Mouse (Mus musculus) CD8-positive naive resting alpha-beta T cell, adult 2 months (primary cell): ENCODE data around the gene Atp5d.
"Not testable (repeated sequence)": the region's sequence is repeated elsewhere in the genome, so short reads cannot be mapped to it uniquely, and the experiment has no call there.

Experiments used
- DNase-seq, 2 experiments: peaks; one replicate each; pipeline ENCODE4 v3.0.0; 2022; ENCODE audit warnings: low read depth in 2 of 2, low spot score in 2 of 2

The Atp5d gene

DNA sequence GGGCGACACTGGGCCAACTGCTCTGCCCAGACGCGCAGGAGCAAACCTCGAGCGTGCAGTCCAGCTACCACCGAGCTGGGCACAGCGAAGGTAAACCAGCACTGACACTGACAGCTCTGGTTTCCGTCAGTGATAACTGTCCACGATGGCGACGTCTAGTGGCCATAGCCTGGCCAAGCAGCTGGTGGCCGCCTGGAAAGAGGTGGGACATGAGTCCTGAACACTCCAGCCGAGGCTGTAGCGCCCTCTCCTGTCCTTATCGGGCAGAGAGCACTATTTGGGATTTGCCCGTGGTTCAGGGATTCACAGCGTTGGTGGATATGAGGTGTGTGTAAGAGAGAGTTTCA is 26.5 kb downstream of the Atp5d start:
- DNase-seq, result peak; percentile 88 to 91

DNA sequence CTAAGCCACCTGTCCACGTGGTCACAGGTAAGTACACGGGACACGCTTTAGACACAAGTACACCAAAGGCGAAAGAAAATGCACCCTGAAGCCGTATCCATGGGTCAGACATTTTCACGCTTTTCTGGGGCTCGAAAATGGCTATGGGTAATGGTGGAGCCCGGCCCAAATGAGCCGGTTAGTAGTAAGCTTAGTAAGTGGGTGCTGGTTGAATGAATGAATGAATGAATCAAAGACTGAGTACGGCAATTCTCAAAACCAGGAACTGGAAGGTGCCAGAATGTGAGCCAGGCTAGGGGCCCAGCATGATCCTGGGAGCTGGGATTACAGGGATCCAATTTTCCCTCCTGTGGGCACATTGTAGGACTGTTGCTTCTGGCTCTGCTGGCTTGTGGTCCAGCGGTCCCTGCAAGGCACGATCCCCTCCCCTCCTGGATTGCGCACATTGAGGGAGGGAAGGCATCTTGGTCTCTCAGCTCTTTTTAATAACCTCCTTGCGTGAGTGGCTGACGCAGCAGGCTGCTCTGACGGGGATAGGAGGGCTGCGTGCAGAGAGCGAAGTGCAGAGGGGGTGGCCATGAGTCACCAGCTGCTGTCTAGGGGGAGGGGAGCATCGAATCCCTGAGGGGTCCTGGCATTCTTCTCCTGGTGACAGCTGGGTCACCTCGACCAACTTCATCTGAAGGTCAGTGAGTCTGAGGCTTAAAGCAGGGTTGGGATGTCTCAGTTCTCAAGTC is 27.1 kb downstream of the Atp5d start, which contains the start of gene Cirbp:
Gene Cirbp, plus strand, starts transcription at position 594 of the 737 bp plus-strand sequence.
- DNase-seq, result no peak

DNA sequence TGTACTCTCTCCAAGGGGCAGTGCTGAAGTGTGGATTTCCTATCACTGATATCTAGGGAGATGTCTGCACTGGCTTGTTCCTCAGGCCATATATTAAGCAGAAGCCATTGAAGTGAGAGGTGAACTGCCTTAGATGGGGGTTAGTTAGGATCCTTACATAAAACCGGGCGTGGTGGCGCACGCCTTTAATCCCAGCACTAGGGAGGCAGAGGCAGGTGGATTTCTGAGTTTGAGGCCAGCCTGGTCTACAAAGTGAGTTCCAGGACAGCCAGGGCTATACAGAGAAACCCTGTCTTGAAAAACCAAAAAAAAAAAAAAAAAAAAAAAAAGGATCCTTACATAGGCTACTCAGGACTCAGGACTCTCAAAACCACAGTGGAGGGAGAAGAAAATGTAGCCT is 27.7 kb downstream of the Atp5d start:
- DNase-seq, result not testable (repeated sequence)

DNA sequence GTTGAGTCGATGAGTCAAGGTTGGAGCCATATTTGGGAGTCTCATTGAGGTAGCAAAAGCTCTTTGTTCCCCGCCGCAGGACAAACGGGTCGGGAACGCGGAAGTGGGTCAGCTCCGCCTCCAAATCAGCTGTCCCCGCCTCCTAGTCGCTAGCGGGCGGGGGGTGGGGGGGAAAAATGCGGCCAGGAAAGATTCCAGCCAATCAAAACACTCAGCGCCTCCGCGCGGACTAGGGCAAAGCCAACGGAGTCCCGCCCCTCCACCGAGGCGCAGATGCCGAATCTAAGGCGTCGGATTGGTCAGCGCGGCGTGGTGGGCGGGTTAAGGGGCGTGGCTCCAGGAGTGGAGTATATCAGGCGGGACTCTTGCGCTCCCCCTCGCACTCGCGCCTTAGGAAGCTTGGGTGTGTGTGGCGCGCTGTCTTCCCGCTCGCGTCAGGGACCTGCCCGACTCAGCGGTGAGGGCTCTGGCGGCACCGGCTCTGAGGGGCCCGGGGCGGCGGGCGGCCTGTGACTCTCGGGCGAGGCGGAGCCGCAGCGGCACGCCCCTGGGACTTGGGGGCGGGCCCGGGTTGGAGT is 29.1 kb downstream of the Atp5d start:
- DNase-seq, result peak; percentile 99

DNA sequence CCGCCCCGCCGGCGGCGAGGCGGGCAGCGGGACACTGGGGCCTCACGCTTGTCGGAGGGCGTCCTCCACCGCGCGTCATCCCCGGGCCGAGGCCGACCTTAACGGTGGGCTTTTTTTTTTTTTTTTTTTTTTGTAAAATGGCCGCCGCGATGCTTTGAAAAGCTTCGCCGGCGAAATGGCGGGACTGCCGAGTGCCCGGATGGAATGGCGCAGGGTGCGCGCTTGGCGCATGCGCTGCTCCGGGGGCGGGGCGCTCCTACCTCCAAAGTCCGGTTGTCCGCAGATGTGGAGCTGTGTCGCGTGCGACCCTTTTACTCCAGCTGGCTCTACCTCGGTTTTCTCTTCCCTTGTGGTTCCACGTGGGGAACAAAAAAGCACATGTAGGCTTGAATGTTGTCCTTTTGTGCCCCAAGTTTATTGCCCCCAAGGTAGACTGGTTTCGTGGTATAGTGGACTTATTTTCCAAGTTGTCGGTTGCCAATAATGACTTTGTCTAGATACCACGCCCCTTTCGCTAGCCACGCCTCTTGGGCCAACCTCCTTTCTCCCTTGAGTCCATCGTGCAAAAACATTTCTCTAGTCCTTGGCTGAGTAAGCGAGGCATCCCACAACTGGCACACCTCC is 29.7 kb downstream of the Atp5d start:
- peak; percentile 68 to 80 for DNase-seq

DNA sequence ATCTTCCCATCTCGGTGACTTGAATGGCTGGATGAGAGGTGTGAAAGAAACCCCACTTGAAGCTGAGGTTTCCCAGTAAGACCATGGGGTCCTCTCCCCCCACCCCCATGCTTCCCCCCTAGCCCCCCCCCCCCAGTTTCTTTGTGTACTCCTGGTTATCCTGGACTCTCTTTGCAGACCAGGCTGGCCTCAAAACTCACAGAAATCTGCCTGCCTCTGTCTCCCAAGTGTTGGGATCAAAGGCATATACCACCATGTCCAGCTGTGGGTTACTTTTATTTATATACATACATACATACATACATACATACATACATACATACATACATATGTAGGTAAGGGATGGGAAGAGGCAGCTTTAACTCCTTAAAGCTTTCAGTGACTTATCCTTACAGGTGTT is 30.6 kb downstream of the Atp5d start:
- no peak for DNase-seq

DNA sequence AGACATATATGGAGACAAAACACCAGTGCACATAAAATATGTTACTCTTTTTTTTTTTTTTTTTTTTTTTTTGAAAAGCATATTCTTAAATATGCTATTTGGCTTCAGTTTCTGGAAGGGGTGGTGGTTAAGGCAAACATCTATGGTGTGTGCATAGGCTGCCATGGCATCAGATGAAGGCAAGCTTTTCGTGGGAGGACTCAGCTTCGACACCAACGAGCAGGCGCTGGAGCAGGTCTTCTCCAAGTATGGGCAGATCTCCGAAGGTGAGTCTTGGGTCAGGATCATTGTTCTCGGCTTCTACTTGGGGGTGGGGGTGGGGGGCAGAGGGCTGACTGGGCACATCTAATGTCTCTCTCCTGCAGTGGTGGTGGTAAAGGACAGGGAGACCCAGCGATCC is 31.2 kb downstream of the Atp5d start:
- DNase-seq, result no peak

DNA sequence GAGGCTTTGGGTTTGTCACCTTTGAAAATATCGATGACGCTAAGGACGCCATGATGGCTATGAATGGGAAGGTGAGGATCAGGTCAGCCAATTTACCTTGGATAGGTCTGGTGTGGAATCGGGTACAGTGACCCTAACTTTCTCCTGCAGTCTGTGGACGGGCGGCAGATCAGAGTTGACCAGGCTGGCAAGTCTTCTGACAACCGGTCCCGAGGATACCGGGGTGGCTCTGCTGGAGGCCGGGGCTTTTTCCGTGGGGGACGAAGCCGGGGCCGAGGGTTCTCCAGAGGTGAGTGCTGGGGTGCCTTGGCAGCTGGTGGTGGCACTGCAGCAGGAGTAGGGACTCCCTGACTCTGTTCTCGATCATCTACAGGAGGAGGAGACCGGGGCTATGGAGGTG is 31.6 kb downstream of the Atp5d start:
- no peak for DNase-seq

DNA sequence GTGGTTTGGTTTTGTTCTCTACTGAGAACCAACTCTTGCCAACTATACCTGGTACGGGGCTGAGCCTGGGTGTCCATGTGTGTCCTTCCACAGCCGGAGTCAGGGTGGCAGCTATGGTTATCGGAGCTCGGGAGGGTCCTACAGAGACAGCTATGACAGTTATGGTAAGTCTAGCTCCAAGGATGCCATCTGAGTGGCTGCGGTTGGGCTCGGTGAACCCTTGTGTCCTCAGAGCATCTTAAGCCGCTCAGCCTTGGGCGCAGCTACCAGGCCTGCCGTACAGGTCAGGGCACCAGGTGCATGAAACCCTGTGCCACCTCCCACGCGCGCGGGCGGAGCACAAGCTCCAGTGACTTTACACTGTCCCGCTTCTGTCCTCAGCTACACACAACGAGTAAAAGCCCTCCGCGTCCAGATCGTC is 32.2 kb downstream of the Atp5d start:
- DNase-seq, result no peak

DNA sequence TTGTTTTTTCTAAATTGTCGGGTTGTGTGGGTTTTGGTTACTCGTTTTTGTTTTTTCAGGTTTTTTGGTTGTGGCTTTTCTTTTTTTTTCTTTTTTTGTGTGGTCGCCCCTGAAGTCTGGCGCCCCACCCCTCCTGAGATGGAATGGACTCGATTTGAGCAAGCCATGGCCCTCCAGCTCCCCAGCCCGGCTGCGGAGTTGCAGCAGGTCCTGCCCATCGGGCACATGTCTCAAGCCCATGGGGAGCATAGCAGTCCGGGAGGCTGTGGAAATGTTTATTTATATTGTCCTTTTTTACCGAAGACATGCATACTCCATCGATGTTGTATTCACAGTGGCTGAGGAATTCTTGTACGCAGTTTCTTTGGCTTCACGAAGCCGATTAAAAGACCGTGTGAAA is 32.8 kb downstream of the Atp5d start:
- no peak for DNase-seq

DNA sequence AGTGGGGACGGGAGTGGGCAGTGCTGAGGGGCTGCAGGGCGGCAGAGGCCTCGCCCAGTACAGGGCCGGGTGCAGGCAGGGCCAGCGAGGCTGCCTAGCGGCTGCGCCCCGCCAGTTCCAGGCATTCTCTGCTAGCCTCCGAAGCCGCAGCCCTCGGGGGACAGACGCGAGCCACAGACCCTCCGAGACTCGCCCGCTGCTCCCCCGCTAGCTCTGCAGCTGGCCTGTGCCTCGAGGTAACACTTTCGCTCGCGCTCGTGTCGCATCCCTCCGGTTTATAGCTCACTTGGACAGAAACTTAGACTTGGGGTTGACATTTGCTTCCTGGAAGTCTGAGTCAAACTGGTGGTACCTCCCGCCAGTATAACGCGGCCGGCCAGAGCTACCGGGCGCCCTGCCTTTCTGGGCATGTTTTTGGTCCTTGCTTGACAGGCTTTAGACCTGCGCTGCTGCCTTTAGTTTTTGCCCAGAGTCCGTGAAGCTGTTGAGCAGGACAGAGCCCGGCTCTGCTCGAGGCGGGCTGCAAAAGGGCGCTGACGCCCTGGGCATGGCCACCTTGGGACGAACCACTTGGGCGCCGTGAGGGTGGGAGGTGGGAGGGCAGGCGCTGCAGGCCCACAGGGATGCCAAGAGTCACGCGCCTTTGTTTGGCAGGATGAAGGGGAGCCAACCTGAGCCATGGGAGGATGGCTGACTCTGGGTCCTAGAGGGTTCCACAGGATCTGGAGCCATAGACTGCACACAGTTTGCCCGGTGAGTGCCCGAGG is 33.5 kb downstream of the Atp5d start:
- no peak for DNase-seq

DNA sequence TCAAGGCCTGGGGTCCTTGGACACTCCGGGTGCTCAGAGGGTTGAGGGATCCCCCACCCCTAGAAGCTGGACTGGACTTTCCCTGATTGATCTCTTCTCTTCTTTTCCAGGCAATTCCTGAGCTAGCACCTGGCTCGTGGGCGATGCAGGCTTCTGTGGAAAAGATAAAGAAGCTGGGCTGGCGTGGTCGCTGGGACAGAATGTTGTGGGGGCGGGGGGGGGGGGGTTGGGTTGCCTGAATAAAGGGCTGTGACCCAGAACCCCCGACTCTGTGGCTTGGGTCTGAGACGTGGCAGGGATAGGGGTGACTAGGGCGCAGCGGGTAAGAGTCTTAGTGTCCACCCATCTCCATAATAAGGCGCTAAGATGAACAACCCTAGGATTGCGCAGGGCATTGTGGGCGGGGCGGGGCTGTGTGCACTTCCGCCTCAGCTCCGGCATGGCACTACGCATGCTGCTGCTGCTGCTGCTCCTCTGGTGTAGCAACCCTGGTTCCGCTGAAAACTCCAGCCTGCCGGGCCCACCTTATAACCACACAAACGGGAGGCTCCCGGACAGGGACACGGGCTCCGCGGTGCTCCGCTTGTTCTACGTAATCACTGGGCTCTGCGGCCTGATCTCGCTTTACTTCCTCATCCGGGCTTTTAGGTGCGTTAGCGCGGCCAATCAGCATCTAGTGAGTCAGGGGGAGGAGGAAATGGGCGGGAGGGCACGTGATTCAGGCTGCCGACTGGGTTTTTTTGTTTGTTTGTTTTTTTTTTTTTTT is 34.3 kb downstream of the Atp5d start, which contains the start of gene 1600002K03Rik:
Gene 1600002K03Rik, plus strand, starts transcription at position 418 of the 766 bp plus-strand sequence.
- DNase-seq, result peak; percentile 87 to 91

DNA sequence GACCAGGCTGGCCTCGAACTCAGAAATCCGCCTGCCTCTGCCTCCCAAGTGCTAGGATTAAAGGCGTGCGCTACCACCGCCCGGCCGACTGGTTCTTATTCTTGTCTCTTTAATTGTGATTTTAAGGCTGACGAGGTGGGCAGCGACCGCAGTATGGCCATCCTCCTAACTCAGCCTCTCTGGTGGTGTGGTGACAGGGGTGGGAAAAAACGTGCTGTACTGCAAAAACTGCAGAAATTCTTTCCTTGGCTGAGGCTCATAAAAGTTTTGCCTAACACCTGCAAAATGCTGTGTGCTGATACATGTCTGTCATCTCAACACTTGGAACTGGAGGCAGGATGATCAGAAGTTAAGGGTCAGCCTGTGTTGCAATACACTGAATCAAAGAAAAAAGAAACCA is 34.9 kb downstream of the Atp5d start:
- DNase-seq, result no peak

DNA sequence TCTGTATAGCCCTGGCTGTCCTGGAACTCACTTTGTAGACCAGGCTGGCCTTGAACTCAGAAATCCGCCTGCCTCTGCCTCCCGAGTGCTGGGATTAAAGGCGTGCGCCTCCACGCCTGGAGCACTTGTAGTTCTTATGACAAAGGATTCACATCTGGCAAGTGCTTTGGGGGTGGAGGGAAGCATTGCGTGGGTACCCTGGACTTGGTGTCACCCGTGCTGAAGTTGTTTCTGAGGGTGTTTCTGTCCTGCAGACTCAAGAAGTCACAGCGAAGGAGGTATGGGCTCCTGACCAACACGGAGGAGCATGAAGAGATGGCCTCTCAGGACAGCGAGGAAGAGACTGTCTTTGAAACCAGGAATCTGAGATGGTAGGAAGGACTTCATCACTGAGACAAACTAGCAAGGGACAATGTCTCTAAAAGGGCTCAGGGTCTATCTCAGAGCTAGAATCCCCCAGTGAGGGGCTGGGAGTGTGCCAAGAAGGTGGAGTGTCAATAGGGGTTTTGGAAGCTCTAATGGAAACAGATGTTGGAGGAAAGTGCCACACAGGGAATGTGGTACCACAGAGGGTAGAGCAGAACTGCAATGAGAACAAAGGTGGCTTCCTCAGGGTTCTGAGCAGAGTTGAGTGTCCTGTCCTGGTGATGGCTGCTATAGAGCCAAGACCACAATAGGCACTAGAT is 35.7 kb downstream of the Atp5d start:
- no peak for DNase-seq

DNA sequence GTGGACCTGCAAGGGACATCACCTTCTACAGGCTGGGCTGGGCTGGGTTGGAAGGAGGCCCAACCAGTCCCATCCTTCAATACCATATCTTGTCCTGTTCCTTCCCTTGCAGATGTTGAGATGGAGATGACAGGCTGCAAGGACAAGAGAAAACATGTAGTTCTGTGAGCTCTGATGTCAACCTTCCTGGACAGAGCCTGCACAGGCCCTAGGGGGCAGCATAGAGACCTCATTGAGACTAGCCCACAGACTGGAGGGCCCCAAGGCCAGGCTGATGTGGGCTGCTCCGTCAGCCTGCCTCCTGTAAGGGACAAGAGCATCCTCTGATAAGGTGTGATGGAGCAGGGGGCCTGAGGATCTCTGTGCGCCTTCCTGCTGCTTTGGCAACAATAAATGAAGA is 36.3 kb downstream of the Atp5d start:
- DNase-seq, result no peak

DNA sequence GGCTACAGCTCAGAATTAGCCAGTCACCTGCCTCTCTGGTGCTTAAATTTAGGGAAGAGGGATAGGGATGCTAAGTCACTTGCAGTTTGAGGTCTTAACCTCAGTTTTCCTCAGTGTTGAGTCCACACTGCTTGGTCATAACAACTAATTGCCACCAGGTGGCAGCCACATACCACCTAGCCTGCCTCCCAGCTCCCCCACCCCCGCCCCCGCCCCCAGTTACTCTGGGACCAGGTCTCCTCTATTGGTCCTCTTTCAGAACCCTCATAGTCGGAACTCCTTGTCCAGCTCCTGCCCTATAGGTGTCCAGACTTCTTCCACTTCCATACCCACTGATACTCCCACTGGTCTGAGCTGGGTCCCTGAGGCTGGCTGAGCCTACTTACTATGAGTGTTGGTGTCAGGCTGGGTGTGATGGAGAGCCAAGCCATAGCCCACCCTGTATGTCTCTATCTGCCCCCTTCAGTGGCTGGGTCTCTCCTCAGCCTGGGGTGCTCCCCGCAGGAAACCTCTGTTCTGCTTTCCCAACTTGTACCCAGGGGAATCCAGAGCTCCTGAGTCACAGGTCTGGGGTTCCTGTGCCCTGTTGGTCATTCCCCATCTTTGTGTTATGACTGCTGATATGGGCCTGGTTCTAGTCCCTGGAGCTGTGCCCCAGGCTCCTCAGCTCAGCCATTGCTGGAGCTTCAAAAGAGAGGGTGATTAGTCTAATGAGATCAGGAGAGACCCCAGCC is 37.3 kb downstream of the Atp5d start:
- no peak for DNase-seq

DNA sequence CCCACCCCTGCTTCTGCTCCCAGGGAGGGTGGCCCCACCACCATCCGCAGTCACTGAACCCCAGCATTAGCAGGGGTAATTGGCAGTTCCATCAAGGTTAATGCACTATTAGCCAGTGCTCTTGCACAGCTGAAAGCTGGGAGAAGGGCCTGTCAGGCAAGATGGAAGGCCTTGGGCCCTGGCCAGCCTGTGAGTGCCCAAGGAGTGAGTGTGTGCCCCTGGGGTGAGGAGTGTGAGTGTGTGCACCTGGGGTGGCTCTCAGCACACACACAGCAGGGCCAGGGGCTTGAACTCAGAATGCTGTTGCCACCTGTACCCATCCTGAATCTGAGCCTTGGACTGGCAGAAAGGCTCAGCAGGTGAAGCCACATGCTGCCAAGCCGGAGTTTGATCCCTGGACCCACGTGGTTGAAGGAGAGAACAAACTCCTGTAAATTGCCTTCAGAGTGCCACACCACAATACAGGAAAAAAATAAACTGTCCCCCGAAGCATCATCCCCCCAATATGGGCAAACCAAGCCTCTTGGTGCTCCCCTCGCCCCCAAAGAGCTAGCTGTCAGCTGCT is 37.9 kb downstream of the Atp5d start:
- no peak for DNase-seq

DNA sequence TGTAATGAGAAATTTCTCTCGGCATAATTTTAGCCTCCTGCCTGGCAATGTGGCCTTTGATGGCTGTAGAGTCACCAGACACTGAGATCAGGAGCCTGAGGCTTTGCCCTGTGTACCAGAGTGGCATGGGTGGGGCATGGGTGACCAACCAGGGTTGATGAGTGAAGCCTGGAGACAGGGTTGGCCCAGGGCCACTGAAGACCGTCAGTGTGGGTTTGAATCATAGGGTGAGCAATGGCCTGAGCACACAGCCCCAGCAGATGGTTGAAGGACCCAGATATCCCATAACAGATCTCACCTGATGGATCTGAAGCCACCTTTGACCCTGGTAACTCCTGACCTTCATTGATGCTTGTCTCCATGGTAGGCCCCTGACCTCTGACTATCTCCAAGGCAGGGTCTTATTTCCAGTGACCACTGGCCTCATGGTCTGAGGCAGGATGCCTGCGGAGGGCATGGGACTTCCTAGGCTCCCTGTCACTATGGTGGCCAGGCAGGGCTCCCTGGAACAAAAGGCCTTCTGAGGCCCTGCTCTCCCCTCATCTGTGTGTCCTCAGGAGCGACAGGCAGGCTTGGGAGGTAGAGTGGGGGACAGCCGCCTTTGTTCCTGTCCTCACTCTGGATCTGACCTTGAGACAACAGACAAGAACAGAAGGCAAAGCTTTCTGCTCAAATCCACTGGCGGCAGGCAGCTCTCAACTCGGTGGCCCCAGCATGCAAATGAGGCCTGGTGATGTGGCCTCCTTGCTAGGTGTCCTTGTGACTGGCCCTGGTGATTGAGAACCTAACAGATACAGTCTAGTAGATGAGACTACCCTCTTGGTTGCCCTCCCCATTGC is 39.2 kb downstream of the Atp5d start:
- no peak for DNase-seq
